Comparison of ENCODE assay signal across 16 mouse cellular contexts in the genomic region with DNA sequence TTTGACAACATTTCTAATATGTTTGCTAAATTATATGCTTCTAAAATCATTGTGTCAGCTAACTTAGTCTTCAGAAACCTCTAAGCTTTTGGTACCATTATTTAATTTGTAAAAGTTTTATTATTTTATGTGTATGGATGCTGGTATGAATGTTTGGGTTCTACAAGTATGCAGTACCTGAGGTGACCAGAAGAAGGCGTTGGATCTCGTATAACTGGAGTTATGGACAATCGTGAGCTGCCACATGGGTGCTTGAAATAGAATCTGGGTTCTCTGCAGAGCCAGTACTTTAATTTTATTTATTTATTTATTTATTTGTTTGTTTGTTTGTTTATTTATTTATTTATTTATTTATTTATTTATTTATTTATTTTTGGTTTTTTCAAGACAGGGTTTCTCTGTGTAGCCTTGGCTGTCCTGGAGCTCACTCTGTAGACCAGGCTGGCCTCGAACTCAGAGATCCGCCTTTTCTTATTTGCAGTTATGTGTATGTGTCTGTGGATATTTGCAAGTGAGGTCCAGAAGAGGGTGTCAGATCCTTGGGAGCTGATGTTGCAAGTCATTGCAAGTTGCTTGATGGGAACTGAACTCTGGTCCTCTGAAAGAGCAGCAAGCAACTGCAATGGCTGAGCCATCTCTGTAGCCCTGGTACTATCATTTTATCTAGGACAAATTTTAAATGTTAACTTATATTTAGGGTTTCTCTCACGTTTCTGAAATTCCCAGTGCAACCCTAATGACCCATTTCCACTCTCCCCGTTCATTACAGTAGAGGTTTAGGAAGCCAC. TPM values are rescaled to one million over a fixed set of nuclear protein-coding genes. Genes with fewer than 3 reads are reported as not detected.
DNase-seq lines count a peak whose midpoint lies in the region; ATAC-seq and TF ChIP-seq lines count a peak whose summit lies in the region.
"Had no signal": no experiment of that assay in that cellular context is flagged by ENCODE, and none has a peak within 500 bp of the region (broad histone marks: within the 10 kb centered on the region; RNA-seq: fewer than 3 reads in every experiment).

No protein-coding gene starts in this region.

- in situ Hi-C loops in CH12.LX (cut with MboI; ENCODE audit: low pct_ligation_motif_present, low pct_unique_long_range_greater_than_20kb, low sequenced_read_pairs), result no loop called here

- TF ChIP-seq POLR2A in CH12.LX (IDR thresholded peaks at IDR 0.05; ENCODE audit: low read depth, low read length), result no peak
- TF ChIP-seq POLR2A in cerebellum, adult 2 months (IDR thresholded peaks at IDR 0.05; ENCODE audit: borderline replicate concordance, insufficient read depth, low read length), result no peak

- no peaks in the 10 kb centered on the region for H3K9me3 ChIP-seq in liver, embryonic 14.5 days (ENCODE audit: control insufficient read depth, low read length)
- H3K9me3 ChIP-seq in CH12.LX (replicated peaks; ENCODE audit: low read length), result no peaks in the 10 kb centered on the region
- H3K9me3 ChIP-seq: limb, embryonic 13.5 days; midbrain, embryonic 13.5 days; neural tube, embryonic 13.5 days had no signal

- dilution Hi-C loops in CH12.LX (cut with MboI; ENCODE audit: extremely low pct_ligation_motif_present, extremely low pct_unique_long_range_greater_than_20kb, low sequenced_read_pairs), result no loop called here

- no peak for DNase-seq in liver, embryonic 14.5 days (ENCODE audit: low read depth in 3 of 3, low spot score in 3 of 3)
- no peak for DNase-seq in liver
- DNase-seq in A20 (ENCODE audit: low read depth, low spot score), result peak; percentile 69
- peak; percentile 57 for DNase-seq in CH12.LX (ENCODE audit: extremely low read depth)
- peak; percentile 7 for DNase-seq in c-Kit-positive CD71-positive TER-119-positive erythroid progenitor cells, embryonic 14.5 days (ENCODE audit: low spot score)
- DNase-seq in cerebellum, adult 8-10 months, result no peak
- DNase-seq in cerebellum, adult 2 months, result no peak
- DNase-seq: adrenal gland, postnatal 25 days; cerebellum, adult 11 months; layer of hippocampus, postnatal 36 days; lung, postnatal 10 days; right cerebral cortex, adult 18-20 months had no signal

- peak; percentile 10; the same call in 1 of the 2 replicates for TF ChIP-seq CTCF in liver, embryonic 14.5 days (IDR thresholded peaks at IDR 0.05; ENCODE audit: low read depth)
- TF ChIP-seq CTCF in CH12.LX (conservative IDR thresholded peaks at IDR 0.05 in 1 of 2, IDR thresholded peaks at IDR 0.05 in 1 of 2; ENCODE audit: low read depth in 2 of 2, low read length in 2 of 2), result peak in 1 of 2 experiments; percentile 39; a peak in 2 of 4 replicates
- no peak for TF ChIP-seq CTCF in cerebellum, adult 2 months (IDR thresholded peaks at IDR 0.05; ENCODE audit: borderline replicate concordance, insufficient read depth, low read depth, low read length)

- no peaks in the 10 kb centered on the region for H3K79me2 ChIP-seq in CH12.LX (replicated peaks; ENCODE audit: control insufficient read depth, extremely low read depth, insufficient read depth, poor library complexity, severe bottlenecking)

- H3K36me3 ChIP-seq in liver, embryonic 14.5 days (replicated peaks; ENCODE audit: control insufficient read depth, insufficient read depth, low read depth), result no peaks in the 10 kb centered on the region
- H3K36me3 ChIP-seq in CH12.LX (replicated peaks in 1 of 2; ENCODE audit: control insufficient read depth in 1 of 2, insufficient read depth in 1 of 2, low read length in 1 of 2), result no peaks in the 10 kb centered on the region
- H3K36me3 ChIP-seq: limb, embryonic 13.5 days; midbrain, embryonic 13.5 days; neural tube, embryonic 13.5 days had no signal

- no peaks in the 10 kb centered on the region for H3K4me1 ChIP-seq in liver, embryonic 14.5 days (replicated peaks; ENCODE audit: control insufficient read depth in 2 of 2, insufficient read depth in 2 of 2, low read length in 1 of 2)
- peaks cover 0 to 11% of the 10 kb centered on the region in 2 experiments; a peak in 1 of 4 replicates for H3K4me1 ChIP-seq in CH12.LX (ENCODE audit: control insufficient read depth in 1 of 2, insufficient read depth in 2 of 2)
- no peaks in the 10 kb centered on the region for H3K4me1 ChIP-seq in cerebellum, adult 2 months (ENCODE audit: control insufficient read depth, insufficient read depth, low read length)
- H3K4me1 ChIP-seq: limb, embryonic 13.5 days; midbrain, embryonic 13.5 days; neural tube, embryonic 13.5 days had no signal

- WGBS in liver, embryonic 14.5 days (ENCODE audit: insufficient replicate concordance), result 59% methylated on average over 7 of the region's 7 CpGs
- 73% methylated on average over 7 of the region's 7 CpGs for WGBS in cerebellum, adult 2 months

- no peak for TF ChIP-seq EP300 in liver, embryonic 14.5 days (IDR thresholded peaks at IDR 0.05; ENCODE audit: low read depth)
- TF ChIP-seq EP300 in CH12.LX (IDR thresholded peaks at IDR 0.05; ENCODE audit: low read length), result no peak; the same call in 1 of the 2 replicates

- H3K9ac ChIP-seq in liver, embryonic 14.5 days (replicated peaks), result no peak overlapping the region
- H3K9ac ChIP-seq in CH12.LX (ENCODE audit: insufficient read depth, low read depth), result peak overlapping the region; percentile 31; the same call in 1 of the 2 replicates
- H3K9ac ChIP-seq: limb, embryonic 13.5 days; midbrain, embryonic 13.5 days; neural tube, embryonic 13.5 days had no signal

- TF ChIP-seq RAD21 in CH12.LX (IDR thresholded peaks at IDR 0.05; ENCODE audit: low read depth, low read length), result peak; percentile 28

- no peak overlapping the region for H3K4me3 ChIP-seq in liver, embryonic 14.5 days (ENCODE audit: insufficient read depth in 1 of 2, low read depth in 2 of 2, low read length in 2 of 2)
- H3K4me3 ChIP-seq in CH12.LX (replicated peaks in 1 of 3; ENCODE audit: low read depth in 2 of 3, low read length in 2 of 3, poor library complexity in 1 of 3), result peak overlapping the region in 1 of 3 experiments; percentile 58
- H3K4me3 ChIP-seq in cerebellum, adult 2 months (replicated peaks; ENCODE audit: insufficient read depth, low read depth, low read length), result no peak overlapping the region
- H3K4me3 ChIP-seq: limb, embryonic 13.5 days; midbrain, embryonic 13.5 days; neural tube, embryonic 13.5 days had no signal

- H3K4me2 ChIP-seq in liver, embryonic 14.5 days (ENCODE audit: low read depth), result no peak overlapping the region
- H3K4me2 ChIP-seq in CH12.LX (ENCODE audit: insufficient read depth, low read depth, poor library complexity, severe bottlenecking), result peak overlapping the region; percentile 56
- H3K4me2 ChIP-seq: limb, embryonic 13.5 days; midbrain, embryonic 13.5 days; neural tube, embryonic 13.5 days had no signal

- ATAC-seq in liver, embryonic 14.5 days (ENCODE audit: insufficient read depth), result no peak
- ATAC-seq: hindbrain, postnatal 0 days; midbrain, embryonic 13.5 days had no signal

- no peaks in the 10 kb centered on the region for H3K27me3 ChIP-seq in liver, embryonic 14.5 days (ENCODE audit: control insufficient read depth, insufficient read depth, low read length)
- H3K27me3 ChIP-seq in CH12.LX (replicated peaks), result no peaks in the 10 kb centered on the region
- no peaks in the 10 kb centered on the region for H3K27me3 ChIP-seq in cerebellum, adult 2 months (ENCODE audit: control insufficient read depth, insufficient read depth, low read length)
- H3K27me3 ChIP-seq: limb, embryonic 13.5 days; midbrain, embryonic 13.5 days; neural tube, embryonic 13.5 days had no signal

- no peak overlapping the region for H3K27ac ChIP-seq in liver, embryonic 14.5 days
- H3K27ac ChIP-seq in CH12.LX (ENCODE audit: insufficient read depth, low read depth), result peak overlapping the region; percentile 87
- no peak overlapping the region for H3K27ac ChIP-seq in cerebellum, adult 2 months (ENCODE audit: insufficient read depth, low read length)
- H3K27ac ChIP-seq: hindbrain, postnatal 0 days; limb, embryonic 13.5 days; midbrain, embryonic 13.5 days; neural tube, embryonic 13.5 days had no signal

TF ChIP-seq in CH12.LX, 34 proteins besides CTCF, POLR2A, EP300 and RAD21 (continues in another document):
- TF ChIP-seq UBTF (IDR thresholded peaks at IDR 0.05; ENCODE audit: low read depth, low read length) (no peak), SMC3 (IDR thresholded peaks at IDR 0.05; ENCODE audit: low read depth, low read length) (peak; percentile 21), NELFE (IDR thresholded peaks at IDR 0.05; ENCODE audit: low read depth, low read length) (no peak), NRF1 (IDR thresholded peaks at IDR 0.05; ENCODE audit: low read depth, low read length) (no peak), MAX (IDR thresholded peaks at IDR 0.05; ENCODE audit: low read length) (no peak), GABPA (IDR thresholded peaks at IDR 0.05; ENCODE audit: insufficient replicate concordance, low read depth, low read length) (no peak), ZNF384 (IDR thresholded peaks at IDR 0.05; ENCODE audit: low read depth, low read length) (no peak), E2F4 (IDR thresholded peaks at IDR 0.05; ENCODE audit: insufficient replicate concordance, low read depth, low read length) (0 out of 2 replicates have a peak, but pooled peaks have one; percentile 10), KAT2A (IDR thresholded peaks at IDR 0.05; ENCODE audit: insufficient replicate concordance, low read length) (no peak), POLR2AphosphoS2 (IDR thresholded peaks at IDR 0.05; ENCODE audit: low read depth, low read length) (no peak), ELF1 (IDR thresholded peaks at IDR 0.05; ENCODE audit: low read depth, low read length) (0 out of 2 replicates have a peak, but pooled peaks have one; percentile 4), USF1 (IDR thresholded peaks at IDR 0.05; ENCODE audit: low read depth, low read length) (no peak), CHD2 (IDR thresholded peaks at IDR 0.05; ENCODE audit: low read length) (no peak), ZMIZ1 (IDR thresholded peaks at IDR 0.05; ENCODE audit: low read depth, low read length) (no peak), HCFC1 (IDR thresholded peaks at IDR 0.05; ENCODE audit: low read depth, low read length) (no peak; the same call in 1 of the 2 replicates), JUN (IDR thresholded peaks at IDR 0.05; ENCODE audit: insufficient read depth, low read depth, low read length) (no peak), RCOR1 (conservative IDR thresholded peaks at IDR 0.05; ENCODE audit: low read depth, low read length) (peak; percentile 11; the same call in 1 of the 2 replicates), PAX5 (IDR thresholded peaks at IDR 0.05; ENCODE audit: low read length) (no peak), IRF4 (IDR thresholded peaks at IDR 0.05; ENCODE audit: low read depth, low read length) (no peak), BHLHE40 (IDR thresholded peaks at IDR 0.05; ENCODE audit: low read depth, low read length) (peak; percentile 89)

RNA-seq across cellular contexts. Expression of gene Ezh2, which starts 40.3 kb away (rescaled TPM):
- polyA plus RNA-seq in liver, embryonic 14.5 days (2012; rRNA removed), result 35.3 and 69.3 TPM in 2 replicates
- 46.2 and 49.1 TPM in 2 replicates for polyA plus RNA-seq in liver, embryonic 14.5 days (2014; fragmentation: Nextera tagmentation; extraction: Ambion mirVana)
- total RNA-seq in CH12.LX (2012; rRNA removed), result 66.3 and 90.4 TPM in 2 replicates
- total RNA-seq in CH12.LX (2014; rRNA removed), result 126 and 154 TPM in 2 replicates
- 124 and 127 TPM in 2 replicates for polyA plus RNA-seq in CH12.LX (2012; ENCODE audit: insufficient read length, low read depth)
- 24.3 and 24.4 TPM in 2 replicates for polyA plus RNA-seq in cerebellum, adult 2 months (2012; rRNA removed)

Comparison
In these comparisons a context has a peak if more than half of its experiments do, and no peak if none do; other contexts are left out.
1. DNase-seq: peak in A20 (single experiment), CH12.LX (single experiment) and c-Kit-positive CD71-positive TER-119-positive erythroid progenitor cells, embryonic 14.5 days (single experiment); none in liver, embryonic 14.5 days (0 of 3), liver (single experiment), cerebellum, adult 8-10 months (single experiment) and cerebellum, adult 2 months (0 of 2).